23 mouse cellular contexts compared by ENCODE assay signal in the genomic region with DNA sequence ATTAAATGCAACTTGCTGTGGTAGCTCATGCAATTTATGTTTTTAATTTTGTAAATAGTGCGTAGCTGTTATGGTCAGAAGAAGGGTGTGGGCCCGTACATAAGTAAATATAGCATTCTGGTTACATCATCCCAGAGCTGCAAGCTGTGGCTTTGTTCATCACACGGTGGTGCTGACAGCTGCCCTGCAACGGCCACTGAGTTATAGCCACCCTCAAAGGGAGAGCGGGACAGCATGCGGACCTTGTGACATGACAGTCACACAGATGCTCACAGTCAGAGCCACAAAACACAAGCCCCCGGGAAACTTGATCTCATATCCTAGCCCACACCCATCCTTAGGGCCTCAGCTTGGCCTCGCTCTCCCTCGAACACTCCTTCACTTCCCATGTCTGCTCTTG. TPM values are rescaled to one million over a fixed set of nuclear protein-coding genes. Genes with fewer than 3 reads are reported as not detected.
"Had no signal": no experiment of that assay in that cellular context is flagged by ENCODE, and none has a peak within 500 bp of the region (broad histone marks: within the 10 kb centered on the region; RNA-seq: fewer than 3 reads in every experiment).

No protein-coding gene starts in this region.

- H3K27ac ChIP-seq: kidney, postnatal 0 days; limb, embryonic 12.5 days; liver, embryonic 14.5 days had no signal

- H3K4me1 ChIP-seq: limb, embryonic 12.5 days had no signal

- DNase-seq: kidney, adult 8-10 months; kidney, postnatal 36 days; layer of hippocampus, adult 9-11 months; layer of hippocampus, postnatal 36 days; lung, adult 18-20 months; midbrain, embryonic 14.5 days; right cerebral cortex, adult 18-20 months; right cerebral cortex, postnatal 25 days; thymus, postnatal 36 days had no signal

- H3K27me3 ChIP-seq: limb, embryonic 12.5 days had no signal

- H3K4me3 ChIP-seq: limb, embryonic 12.5 days had no signal

- H3K9me3 ChIP-seq: limb, embryonic 12.5 days had no signal

- H3K4me2 ChIP-seq: limb, embryonic 12.5 days had no signal

- H3K36me3 ChIP-seq: limb, embryonic 12.5 days had no signal

- H3K9ac ChIP-seq: limb, embryonic 12.5 days; liver, embryonic 14.5 days had no signal

RNA-seq across cellular contexts. Expression of a gene that starts 30.6 kb away (rescaled TPM):
- total RNA-seq: layer of hippocampus, adult 18-20 months; layer of hippocampus, postnatal 36 days; left cerebral cortex, adult 8-10 months; left cerebral cortex, postnatal 25 days; liver, adult 2 months; megakaryocyte-erythroid progenitor cell, adult 5-6 weeks; monocyte, adult 5-6 weeks had no signal
- polyA plus RNA-seq: kidney, postnatal 0 days; limb, embryonic 12.5 days; liver, adult 2 months; liver, embryonic 14.5 days; lung, embryonic 16.5 days; midbrain, embryonic 14.5 days; neural tube, embryonic 14.5 days; small intestine, adult 2 months; stomach, embryonic 16.5 days; thymus, postnatal 0 days had no signal
